Mouse (Mus musculus): ENCODE results near the gene Gjc3.

GRCm38 (mm10) chr5:137940948-137941347 is 21.9 kb downstream of the Gjc3 start:
- TF ChIP-seq CTCF (conservative IDR thresholded peaks at IDR 0.05; ENCODE audit: insufficient read depth, insufficient read length, low read depth, low read length) (no peak), POLR2A (IDR thresholded peaks at IDR 0.05; ENCODE audit: low read depth, low read length) (no peak)
